Mouse (Mus musculus) spleen, adult 12 weeks (tissue): ENCODE data around the gene Tbx15.

Source experiments
- DNase-seq: peaks from one replicate; pipeline ENCODE4 v3.0.0; 2022; ENCODE audit warnings: low spot score

The Tbx15 gene

GRCm38 (mm10) chr3:99240213-99240720, at the start of gene Tbx15:
Gene Tbx15, plus strand, starts transcription at chr3:99240381.
- DNase-seq, result no peak

GRCm38 (mm10) chr3:99193576-99193975, 46.6 kb upstream of the Tbx15 start:
- no peak for DNase-seq

GRCm38 (mm10) chr3:99203331-99203730, 36.9 kb upstream of the Tbx15 start:
- DNase-seq, result no peak

GRCm38 (mm10) chr3:99208416-99208815, 31.8 kb upstream of the Tbx15 start:
- no peak for DNase-seq

- no peak for DNase-seq
Measured at GRCm38 (mm10) chr3:99211105-99211698, 29.0 kb upstream of the Tbx15 start.

GRCm38 (mm10) chr3:99227807-99228206, 12.4 kb upstream of the Tbx15 start:
- no peak for DNase-seq

GRCm38 (mm10) chr3:99233393-99234318, 6.5 kb upstream of the Tbx15 start:
- no peak for DNase-seq

GRCm38 (mm10) chr3:99234319-99234869, 5.8 kb upstream of the Tbx15 start:
- DNase-seq, result no peak

GRCm38 (mm10) chr3:99235116-99235803, 4.9 kb upstream of the Tbx15 start:
- DNase-seq, result no peak

GRCm38 (mm10) chr3:99235804-99236755, 4.1 kb upstream of the Tbx15 start:
- DNase-seq, result no peak

GRCm38 (mm10) chr3:99238691-99239090, 1.5 kb upstream of the Tbx15 start:
- no peak for DNase-seq

- DNase-seq, result no peak
Measured at GRCm38 (mm10) chr3:99239301-99240045, 708 bp upstream of the Tbx15 start.

- no peak for DNase-seq
Measured at GRCm38 (mm10) chr3:99240811-99241738, 894 bp downstream of the Tbx15 start.

GRCm38 (mm10) chr3:99242481-99242880, 2.3 kb downstream of the Tbx15 start:
- no peak for DNase-seq

- no peak for DNase-seq
Measured at GRCm38 (mm10) chr3:99245341-99245740, 5.2 kb downstream of the Tbx15 start.

GRCm38 (mm10) chr3:99246629-99247028, 6.4 kb downstream of the Tbx15 start:
- DNase-seq, result no peak

GRCm38 (mm10) chr3:99247586-99247985, 7.4 kb downstream of the Tbx15 start:
- DNase-seq, result no peak

GRCm38 (mm10) chr3:99247996-99248801, 8.0 kb downstream of the Tbx15 start:
- DNase-seq, result no peak
